Mouse (Mus musculus): Measurements from ENCODE around the gene Pla1a. TPM values are rescaled to one million over a fixed set of nuclear protein-coding genes. Genes with fewer than 3 reads are reported as not detected.
A peak's percentile ranks its signal among the peaks of the same experiment; 100 is the strongest.

Pla1a gene
- polyA plus RNA-seq, 1 experiment, result 1.6 TPM

DNA sequence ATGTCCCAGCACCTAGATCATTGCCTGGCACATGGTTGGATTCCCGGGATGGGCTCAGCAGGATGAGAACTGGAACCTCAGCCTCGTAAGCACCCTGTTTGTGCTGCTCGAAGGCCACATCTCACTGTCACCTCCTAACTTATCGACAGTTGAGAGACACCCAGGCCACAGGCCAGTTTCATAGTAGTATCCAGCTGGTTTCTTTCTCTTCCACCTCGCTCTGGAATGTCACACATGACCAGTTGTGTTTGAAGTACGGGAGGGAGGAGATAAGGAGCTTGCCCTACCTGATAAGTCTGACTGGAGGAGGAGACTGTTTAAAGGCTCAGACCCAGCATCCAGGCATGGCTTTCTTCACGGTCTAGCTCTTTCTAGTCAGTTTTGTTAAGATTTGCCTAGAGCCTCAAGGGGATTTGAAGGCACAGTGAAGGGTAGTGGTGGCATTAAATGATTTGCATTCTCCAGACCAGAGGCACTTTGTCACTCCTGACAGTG lies 82.5 kb downstream of the Pla1a start:
- Histone ChIP-seq H3K27ac (ENCODE audit: insufficient read depth, low read length) (no peak overlapping the region), H3K4me3 (replicated peaks; ENCODE audit: insufficient read depth, low read depth, low read length) (no peak overlapping the region), H3K27me3 (ENCODE audit: control insufficient read depth, insufficient read depth, low read length) (no peaks in the 10 kb centered on the region), H3K4me1 (ENCODE audit: control insufficient read depth, insufficient read depth, low read length) (no peaks in the 10 kb centered on the region)
- TF ChIP-seq CTCF (IDR thresholded peaks at IDR 0.05; ENCODE audit: borderline replicate concordance, insufficient read depth, low read depth, low read length), result no peak
- no peak for TF ChIP-seq POLR2A (IDR thresholded peaks at IDR 0.05; ENCODE audit: borderline replicate concordance, insufficient read depth, low read length)
- no peak for DNase-seq
- WGBS, result 79% methylated on average over 7 of the region's 7 CpGs

DNA sequence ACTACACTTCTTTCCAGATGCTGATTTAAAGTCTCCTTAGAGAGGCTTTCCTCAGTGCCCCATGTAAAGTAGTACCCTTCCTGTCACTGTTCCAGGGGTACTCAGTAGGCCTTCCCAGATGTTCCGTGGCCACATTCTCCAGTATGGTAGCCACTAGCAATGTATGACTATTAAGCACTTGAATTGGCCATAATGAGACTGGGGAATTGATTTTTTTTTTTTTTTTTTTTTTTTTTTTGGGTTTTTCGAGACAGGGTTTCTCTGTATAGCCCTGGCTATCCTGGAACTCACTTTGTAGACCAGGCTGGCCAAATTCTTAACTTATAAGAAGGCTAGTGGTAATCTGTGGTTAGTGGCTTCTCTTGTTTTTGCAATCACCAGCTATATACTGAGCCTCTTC lies 83.1 kb downstream of the Pla1a start:
- DNase-seq, result no peak
- TF ChIP-seq POLR2A (IDR thresholded peaks at IDR 0.05; ENCODE audit: borderline replicate concordance, insufficient read depth, low read length) (no peak), CTCF (IDR thresholded peaks at IDR 0.05; ENCODE audit: borderline replicate concordance, insufficient read depth, low read depth, low read length) (no peak)
- WGBS, result 79% methylated on average over 2 of the region's 2 CpGs
- Histone ChIP-seq H3K4me1 (ENCODE audit: control insufficient read depth, insufficient read depth, low read length) (no peaks in the 10 kb centered on the region), H3K27me3 (ENCODE audit: control insufficient read depth, insufficient read depth, low read length) (no peaks in the 10 kb centered on the region), H3K27ac (ENCODE audit: insufficient read depth, low read length) (no peak overlapping the region), H3K4me3 (replicated peaks; ENCODE audit: insufficient read depth, low read depth, low read length) (no peak overlapping the region)

DNA sequence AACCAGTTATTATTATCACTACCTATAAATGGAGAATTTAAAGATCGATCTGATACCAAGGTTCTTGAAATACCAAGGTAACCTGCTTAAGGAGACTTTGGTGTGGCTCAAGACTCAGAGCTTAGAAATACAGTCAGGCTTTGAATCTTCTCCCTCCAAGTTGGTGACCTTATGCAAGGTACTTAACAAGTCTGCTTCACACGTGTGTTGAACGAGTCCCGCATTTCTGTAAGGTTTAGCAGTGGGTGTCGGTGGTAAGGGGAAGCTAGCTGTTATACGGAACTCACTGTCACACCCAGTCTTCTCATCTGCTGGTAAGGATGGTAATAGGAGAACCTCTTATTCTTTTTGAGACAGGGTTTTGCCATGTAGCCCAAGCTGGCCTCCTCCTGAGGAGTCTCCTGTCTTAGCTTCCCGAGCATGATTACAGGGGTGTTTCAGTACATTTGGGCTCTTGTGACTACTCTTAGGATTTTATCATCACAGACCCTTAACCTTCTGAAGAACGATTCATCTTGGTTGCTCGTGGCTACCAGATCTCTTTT lies 84.7 kb downstream of the Pla1a start:
- H3K4me1 ChIP-seq (ENCODE audit: control insufficient read depth, insufficient read depth, low read length), result no peaks in the 10 kb centered on the region
- H3K4me3 ChIP-seq (replicated peaks; ENCODE audit: insufficient read depth, low read depth, low read length), result no peak overlapping the region
- no peak overlapping the region for H3K27ac ChIP-seq (ENCODE audit: insufficient read depth, low read length)
- TF ChIP-seq POLR2A (IDR thresholded peaks at IDR 0.05; ENCODE audit: borderline replicate concordance, insufficient read depth, low read length) (no peak), CTCF (IDR thresholded peaks at IDR 0.05; ENCODE audit: borderline replicate concordance, insufficient read depth, low read depth, low read length) (no peak)
- DNase-seq, result no peak
- no peaks in the 10 kb centered on the region for H3K27me3 ChIP-seq (ENCODE audit: control insufficient read depth, insufficient read depth, low read length)
- WGBS, result 92% methylated on average over 9 of the region's 9 CpGs

DNA sequence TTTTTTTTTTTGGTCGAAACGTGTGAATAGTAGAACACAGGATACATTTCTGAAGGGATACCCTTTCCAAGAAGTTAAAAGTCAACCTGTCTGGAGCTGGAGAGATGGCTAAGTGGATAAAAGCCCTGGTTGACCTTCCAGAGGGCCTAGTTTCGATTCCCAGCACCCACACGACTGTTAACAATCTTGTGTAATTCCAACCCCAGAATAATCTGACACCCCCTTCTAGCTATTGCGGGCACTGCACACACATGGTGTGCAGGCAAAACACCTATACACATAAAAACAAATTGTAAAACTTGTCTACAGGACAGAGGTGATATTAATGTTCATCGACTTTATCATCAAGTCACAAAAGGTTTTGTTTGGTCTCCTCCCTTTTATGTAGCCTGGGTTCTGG lies 85.4 kb downstream of the Pla1a start:
- DNase-seq, result no peak
- no peaks in the 10 kb centered on the region for H3K27me3 ChIP-seq (ENCODE audit: control insufficient read depth, insufficient read depth, low read length)
- H3K4me3 ChIP-seq (replicated peaks; ENCODE audit: insufficient read depth, low read depth, low read length), result peak overlapping the region; percentile 93
- H3K4me1 ChIP-seq (ENCODE audit: control insufficient read depth, insufficient read depth, low read length), result no peaks in the 10 kb centered on the region
- no peak overlapping the region; the same call in 1 of the 2 replicates for H3K27ac ChIP-seq (ENCODE audit: insufficient read depth, low read length)
- no peak for TF ChIP-seq POLR2A (IDR thresholded peaks at IDR 0.05; ENCODE audit: borderline replicate concordance, insufficient read depth, low read length)
- TF ChIP-seq CTCF (IDR thresholded peaks at IDR 0.05; ENCODE audit: borderline replicate concordance, insufficient read depth, low read depth, low read length), result no peak
- WGBS, result 59% methylated on average over 6 of the region's 6 CpGs

DNA sequence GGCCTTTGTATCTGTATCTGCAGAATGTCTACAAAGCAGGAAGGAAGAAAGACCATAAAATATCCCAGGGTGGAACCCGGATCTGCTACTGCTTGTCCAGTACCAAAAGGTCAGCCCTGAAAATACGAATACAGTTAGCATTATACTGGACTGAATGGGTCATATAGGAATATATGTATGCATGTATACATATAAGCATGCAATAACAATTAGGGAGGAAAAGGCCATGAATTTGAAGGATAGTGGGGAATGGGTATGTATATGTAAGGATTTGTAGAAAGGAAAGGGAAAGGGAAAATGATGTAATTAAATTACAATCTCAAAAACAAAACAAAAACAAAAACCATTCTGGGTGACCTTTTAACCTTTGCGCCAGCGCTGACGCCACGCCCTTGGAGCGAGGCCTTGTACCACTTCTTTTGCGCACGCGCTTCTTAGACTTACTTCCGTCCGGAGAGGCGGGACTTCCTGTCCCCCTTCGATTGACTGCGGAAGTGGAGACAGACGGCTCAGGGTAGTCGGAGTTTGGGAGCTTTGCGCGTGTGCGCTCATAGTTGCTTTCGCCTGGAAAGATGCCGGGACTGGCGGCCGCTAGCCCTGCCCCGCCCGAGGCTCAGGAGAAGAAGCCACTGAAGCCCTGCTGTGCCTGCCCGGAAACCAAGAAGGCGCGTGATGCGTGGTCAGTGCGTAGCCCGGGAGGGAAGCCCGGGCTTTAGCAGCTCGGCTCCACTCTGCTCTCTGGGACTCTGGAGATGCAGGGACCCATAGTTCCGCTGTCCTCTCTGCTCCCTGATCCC lies 86.2 kb downstream of the Pla1a start, which contains the start of the genes Cox17 and Gm21987:
TSS of gene Cox17 (plus strand) at position 463 of the 797 bp plus-strand sequence.
TSS of gene Gm21987 (plus strand) at position 512 of the 797 bp plus-strand sequence.
- DNase-seq, result peak; percentile 95 to 96
- 4% methylated on average over 35 of the region's 35 CpGs for WGBS
- H3K4me1 ChIP-seq (ENCODE audit: control insufficient read depth, insufficient read depth, low read length), result no peaks in the 10 kb centered on the region

More for the DNA sequence above, 86.2 kb downstream of the Pla1a start, which contains the start of the genes Cox17 and Gm21987:
- H3K4me3 ChIP-seq (replicated peaks; ENCODE audit: insufficient read depth, low read depth, low read length), result peak within 1 kb of the TSS; percentile 93
- H3K27me3 ChIP-seq (ENCODE audit: control insufficient read depth, insufficient read depth, low read length), result no peaks in the 10 kb centered on the region
- no peak for TF ChIP-seq CTCF (IDR thresholded peaks at IDR 0.05; ENCODE audit: borderline replicate concordance, insufficient read depth, low read depth, low read length)
- peak; percentile 79; the same call in 1 of the 2 replicates for TF ChIP-seq POLR2A (IDR thresholded peaks at IDR 0.05; ENCODE audit: borderline replicate concordance, insufficient read depth, low read length)
- peak within 1 kb of the TSS; percentile 85 for H3K27ac ChIP-seq (ENCODE audit: insufficient read depth, low read length)

Other genes with a start within 250 kb of the Pla1a start
- gene Nr1i2, start 138.3 kb downstream of the Pla1a start, polyA plus RNA-seq (2012; rRNA removed), result 0.05 TPM in 1 of 2 replicates, not detected in the other
- gene Maats1, start 91.0 kb downstream of the Pla1a start, polyA plus RNA-seq (2012; rRNA removed), result 0.39 and 0.78 TPM in 2 replicates
- gene Cox17, start 86.2 kb downstream of the Pla1a start, polyA plus RNA-seq (2012; rRNA removed), result 240 and 256 TPM in 2 replicates
- gene Gm21987, start 86.1 kb downstream of the Pla1a start, polyA plus RNA-seq (2012; rRNA removed), result 0.41 TPM in 1 of 2 replicates, not detected in the other
- gene Popdc2, start 70.9 kb downstream of the Pla1a start, polyA plus RNA-seq (2012; rRNA removed), result 0.31 and 0.36 TPM in 2 replicates
- 67.3 and 71.6 TPM in 2 replicates for gene Adprh, start 19.6 kb upstream of the Pla1a start, polyA plus RNA-seq (2012; rRNA removed)
- 0.34 and 0.41 TPM in 2 replicates for gene Cd80, start 22.4 kb upstream of the Pla1a start, polyA plus RNA-seq (2012; rRNA removed)
- gene Timmdc1, start 89.5 kb upstream of the Pla1a start, polyA plus RNA-seq (2012; rRNA removed), result 19.7 and 19.9 TPM in 2 replicates
- 55.9 and 59.9 TPM in 2 replicates for gene Poglut1, start 117.1 kb upstream of the Pla1a start, polyA plus RNA-seq (2012; rRNA removed)
- 62.9 and 63.0 TPM in 2 replicates for gene Tmem39a, start 125.6 kb upstream of the Pla1a start, polyA plus RNA-seq (2012; rRNA removed)

All from cerebellum, adult 2 months (tissue).